Mouse (Mus musculus) limb, embryonic 11.5 days (tissue): ENCODE measurements around the gene Tmem115. TPM values are rescaled to one million over a fixed set of nuclear protein-coding genes. Genes with fewer than 3 reads are reported as not detected.

Source experiments
- ATAC-seq: fragments of 200-750 bp; cut with Nextera tagmentation; 2 replicates; pipeline ENCODE4 v1.8.0; 2017; ENCODE audit warnings: low read depth; ENCODE audit not compliant: insufficient number of reproducible peaks, low FRiP score, low TSS enrichment
- DNase-seq: peaks from one replicate; pipeline ENCODE4 v3.0.0-alpha.2; 2015; ENCODE audit warnings: low spot score
- H3K27ac ChIP-seq: fragments of 300-500 bp; sonication (generic); replicated peaks from 2 replicates; pipeline ENCODE4 v1.5.1; 2014; ENCODE audit warnings: low read depth, mild to moderate bottlenecking, low read length
- H3K27me3 ChIP-seq: fragments of 300-500 bp; sonication (generic); 2 replicates; pipeline ENCODE4 v1.6.1; 2014; ENCODE audit warnings: mild to moderate bottlenecking, low read length, mixed read lengths; ENCODE audit not compliant: control insufficient read depth, insufficient read depth
- H3K36me3 ChIP-seq: fragments of 300-500 bp; sonication (generic); 2 replicates; pipeline ENCODE4 v1.6.1; 2014; ENCODE audit warnings: mild to moderate bottlenecking, low read length, moderate library complexity, mixed read lengths; ENCODE audit not compliant: control insufficient read depth, insufficient read depth
- H3K4me1 ChIP-seq: fragments of 300-500 bp; sonication (generic); 2 replicates; pipeline ENCODE4 v1.6.1; 2014; ENCODE audit warnings: low read length, mixed read lengths; ENCODE audit not compliant: control insufficient read depth, insufficient read depth
- H3K4me2 ChIP-seq: fragments of 300-500 bp; sonication (generic); 2 replicates; pipeline ENCODE4 v1.6.1; 2014; ENCODE audit warnings: low read depth, mild to moderate bottlenecking, moderate library complexity; ENCODE audit not compliant: severe bottlenecking
- H3K4me3 ChIP-seq: fragments of 300-500 bp; sonication (generic); 2 replicates; pipeline ENCODE4 v1.5.1; 2014; ENCODE audit warnings: low read depth, low read length
- H3K9ac ChIP-seq: fragments of 300-500 bp; sonication (generic); 2 replicates; pipeline ENCODE4 v1.6.1; 2014; ENCODE audit warnings: mild to moderate bottlenecking, low read length
- H3K9me3 ChIP-seq: fragments of 300-500 bp; sonication (generic); 2 replicates; pipeline ENCODE4 v1.6.1; 2016; ENCODE audit warnings: low read length; ENCODE audit not compliant: control insufficient read depth
- WGBS: fragments of 180-500 bp; shearing (Covaris S2); extraction: QIAGEN DNeasy Blood & Tissue Kit; methylation state at CpG from one replicate; pipeline ENCODE4 v1.1.7; 2014; 5-methylcytosine and 5-hydroxymethylcytosine counted together
- polyA plus RNA-seq: library from polyadenylated mRNA; unstranded; fragments of >200 nt; fragmentation: Nextera tagmentation; extraction: Ambion mirVana; gene quantifications from 2 replicates; pipeline ENCODE4 v1.2.1, GENCODE M21; 2014

The Tmem115 gene
- polyA plus RNA-seq, 1 experiment from 2014 or later: 42.8 TPM

DNA sequence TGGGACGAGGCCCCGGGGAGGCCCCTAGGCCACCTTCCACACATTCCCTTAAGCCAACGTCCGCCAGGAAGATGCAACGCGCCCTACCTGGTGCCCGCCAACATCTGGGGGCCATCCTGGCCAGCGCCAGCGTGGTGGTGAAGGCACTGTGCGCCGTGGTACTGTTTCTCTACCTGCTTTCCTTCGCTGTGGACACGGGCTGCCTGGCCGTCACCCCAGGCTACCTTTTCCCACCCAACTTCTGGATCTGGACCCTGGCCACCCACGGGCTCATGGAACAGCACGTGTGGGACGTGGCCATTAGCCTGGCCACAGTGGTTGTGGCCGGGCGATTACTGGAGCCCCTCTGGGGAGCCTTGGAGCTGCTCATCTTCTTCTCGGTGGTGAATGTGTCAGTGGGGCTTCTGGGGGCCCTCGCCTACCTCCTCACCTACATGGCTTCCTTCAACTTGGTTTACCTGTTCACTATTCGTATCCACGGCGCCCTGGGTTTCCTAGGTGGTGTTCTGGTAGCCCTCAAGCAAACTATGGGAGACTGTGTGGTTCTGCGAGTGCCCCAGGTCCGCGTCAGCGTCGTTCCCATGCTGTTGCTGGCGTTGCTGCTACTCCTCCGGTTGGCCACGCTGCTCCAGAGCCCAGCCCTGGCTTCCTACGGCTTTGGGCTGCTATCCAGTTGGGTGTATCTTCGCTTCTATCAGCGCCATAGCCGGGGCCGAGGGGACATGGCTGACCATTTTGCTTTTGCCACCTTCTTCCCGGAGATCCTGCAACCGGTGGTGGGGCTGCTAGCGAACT, 860 bp downstream of the Tmem115 start:
- peak overlapping the region; percentile 74 for H3K4me3 ChIP-seq
- H3K4me1 ChIP-seq: peaks cover 20% of the 10 kb centered on the region
- peak overlapping the region; percentile 97 for H3K4me2 ChIP-seq
- peak overlapping the region; percentile 73 for H3K9ac ChIP-seq
- H3K27ac ChIP-seq: no peak overlapping the region
- no peaks in the 10 kb centered on the region for H3K9me3 ChIP-seq
- peaks cover 18% of the 10 kb centered on the region for H3K36me3 ChIP-seq
- ATAC-seq (0 out of 2 replicates have a peak, but pooled peaks have one; percentile 8), DNase-seq (peak; percentile 37)
- H3K27me3 ChIP-seq: peaks cover 3% of the 10 kb centered on the region; the same call in 1 of the 2 replicates
- under 1% methylated on average over 40 of the region's 40 CpGs for WGBS

DNA sequence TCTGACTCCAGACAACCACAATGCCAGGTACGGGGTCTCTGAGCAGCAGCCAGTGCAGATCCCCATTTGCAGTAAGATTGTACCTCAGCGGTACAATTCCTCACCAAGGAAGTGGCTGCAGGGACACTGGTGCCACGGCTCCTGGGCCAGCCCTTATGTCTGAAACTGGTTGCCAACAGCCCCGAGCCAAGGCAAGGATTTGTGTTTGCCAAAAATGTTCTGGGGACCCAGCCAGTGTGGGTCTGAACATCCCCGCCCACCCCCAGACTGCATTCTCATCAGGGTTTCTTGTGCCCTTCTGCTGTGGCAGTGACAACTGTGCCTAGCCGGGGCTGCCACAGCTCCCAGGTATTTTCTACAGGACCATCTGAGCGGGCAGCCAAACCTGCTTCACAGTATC, 4.5 kb downstream of the Tmem115 start:
- H3K4me3 ChIP-seq: no peak overlapping the region
- no peak for ATAC-seq
- no peaks in the 10 kb centered on the region for H3K27me3 ChIP-seq
- H3K4me1 ChIP-seq: peaks cover 32% of the 10 kb centered on the region
- peaks cover 22% of the 10 kb centered on the region for H3K36me3 ChIP-seq
- 96% methylated on average over 7 of the region's 7 CpGs for WGBS
- H3K9me3 ChIP-seq: no peaks in the 10 kb centered on the region
- no peak overlapping the region for H3K4me2 ChIP-seq
- no peak overlapping the region for H3K9ac ChIP-seq
- no peak overlapping the region for H3K27ac ChIP-seq
- no peak for DNase-seq

DNA sequence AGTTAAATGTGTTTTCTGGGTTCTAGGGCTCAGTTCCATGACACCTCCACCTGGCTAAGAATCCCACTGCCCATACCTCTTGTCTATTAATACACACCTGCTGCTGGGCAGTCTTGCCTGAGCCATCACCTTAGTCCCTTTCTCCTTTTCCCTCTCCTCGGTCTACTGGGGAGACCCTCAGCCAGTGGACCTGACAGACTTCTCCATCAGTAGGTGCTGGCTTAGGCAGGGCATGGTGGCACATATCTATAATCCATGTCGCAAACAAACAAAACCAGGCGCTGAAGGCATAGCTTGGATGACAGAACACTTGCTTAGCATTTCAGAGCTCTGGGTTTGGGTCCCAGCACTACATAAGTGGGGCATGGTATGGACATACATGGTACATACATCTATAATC, 5.0 kb downstream of the Tmem115 start:
- no peak for ATAC-seq
- Histone ChIP-seq H3K27me3 (no peaks in the 10 kb centered on the region), H3K27ac (no peak overlapping the region), H3K4me3 (no peak overlapping the region), H3K9me3 (no peaks in the 10 kb centered on the region), H3K36me3 (peaks cover 22% of the 10 kb centered on the region), H3K4me2 (no peak overlapping the region; the same call in 1 of the 2 replicates), H3K9ac (no peak overlapping the region), H3K4me1 (peaks cover 32% of the 10 kb centered on the region)
- WGBS: 88% methylated on average over 3 of the region's 3 CpGs
- no peak for DNase-seq

DNA sequence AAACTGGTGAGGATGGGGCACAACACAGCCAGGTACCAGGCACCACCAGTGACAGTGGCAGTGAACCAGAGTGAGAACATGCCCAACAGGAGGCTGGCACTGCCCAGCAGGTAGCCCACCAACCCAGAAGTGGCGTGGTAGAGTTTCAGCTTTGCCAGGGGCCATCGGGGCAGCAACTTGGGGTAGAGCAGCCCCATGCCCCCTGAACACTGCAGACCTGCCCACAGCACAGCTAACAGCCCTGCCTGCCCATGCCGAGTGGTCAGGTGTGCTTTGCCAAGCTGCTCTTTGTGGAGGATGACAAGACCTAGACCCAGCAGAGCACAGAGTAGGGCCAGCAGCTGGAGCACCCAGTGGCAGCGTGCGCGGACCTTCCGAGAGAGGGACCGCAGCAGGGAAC, 6.2 kb downstream of the Tmem115 start:
- DNase-seq: no peak
- H3K27me3 ChIP-seq: no peaks in the 10 kb centered on the region
- H3K9ac ChIP-seq: no peak overlapping the region
- peaks cover 26% of the 10 kb centered on the region for H3K36me3 ChIP-seq
- H3K4me3 ChIP-seq: no peak overlapping the region
- H3K4me1 ChIP-seq: peaks cover 32% of the 10 kb centered on the region
- 89% methylated on average over 8 of the region's 8 CpGs for WGBS
- ATAC-seq: no peak
- H3K27ac ChIP-seq: no peak overlapping the region
- H3K4me2 ChIP-seq: no peak overlapping the region
- H3K9me3 ChIP-seq: no peaks in the 10 kb centered on the region

- 76% methylated on average over 4 of the region's 4 CpGs for WGBS
- Histone ChIP-seq H3K9me3 (no peaks in the 10 kb centered on the region), H3K4me2 (no peak overlapping the region), H3K27ac (no peak overlapping the region), H3K27me3 (no peaks in the 10 kb centered on the region), H3K4me1 (peaks cover 29% of the 10 kb centered on the region), H3K4me3 (no peak overlapping the region), H3K36me3 (peaks cover 26% of the 10 kb centered on the region), H3K9ac (no peak overlapping the region)
- DNase-seq (no peak), ATAC-seq (no peak)
These were observed 6.7 kb downstream of the Tmem115 start for GRCm38 (mm10) chr9:107540420-107540819.

DNA sequence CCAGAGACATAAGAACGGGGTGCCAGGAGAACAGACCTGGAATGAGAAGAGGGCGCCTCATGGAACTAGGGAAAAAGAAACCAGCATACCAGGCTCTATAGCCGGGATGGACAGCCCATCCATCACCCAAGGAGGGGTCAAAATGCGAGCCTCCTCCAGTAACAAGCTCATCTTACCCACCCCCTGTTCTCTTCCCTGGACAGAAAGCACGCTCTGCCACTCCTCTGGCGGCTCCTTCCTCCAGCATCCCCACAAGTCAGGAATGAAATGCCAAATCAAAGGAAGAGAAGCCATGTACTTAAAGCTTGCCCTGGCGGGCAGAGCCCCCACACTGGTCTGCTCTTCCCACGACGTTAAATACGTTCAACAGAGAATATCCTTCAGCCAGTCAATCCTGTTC, 7.3 kb downstream of the Tmem115 start:
- no peak for ATAC-seq
- H3K9ac ChIP-seq: peak overlapping the region; percentile 7; the same call in 1 of the 2 replicates
- peaks cover 26% of the 10 kb centered on the region for H3K36me3 ChIP-seq
- 31% methylated on average over 10 of the region's 10 CpGs for WGBS
- H3K27me3 ChIP-seq: no peaks in the 10 kb centered on the region
- no peak for DNase-seq
- H3K4me1 ChIP-seq: peaks cover 23% of the 10 kb centered on the region
- peak overlapping the region; percentile 53 for H3K4me3 ChIP-seq
- no peak overlapping the region for H3K27ac ChIP-seq
- H3K9me3 ChIP-seq: no peaks in the 10 kb centered on the region
- H3K4me2 ChIP-seq: peak overlapping the region; percentile 94

DNA sequence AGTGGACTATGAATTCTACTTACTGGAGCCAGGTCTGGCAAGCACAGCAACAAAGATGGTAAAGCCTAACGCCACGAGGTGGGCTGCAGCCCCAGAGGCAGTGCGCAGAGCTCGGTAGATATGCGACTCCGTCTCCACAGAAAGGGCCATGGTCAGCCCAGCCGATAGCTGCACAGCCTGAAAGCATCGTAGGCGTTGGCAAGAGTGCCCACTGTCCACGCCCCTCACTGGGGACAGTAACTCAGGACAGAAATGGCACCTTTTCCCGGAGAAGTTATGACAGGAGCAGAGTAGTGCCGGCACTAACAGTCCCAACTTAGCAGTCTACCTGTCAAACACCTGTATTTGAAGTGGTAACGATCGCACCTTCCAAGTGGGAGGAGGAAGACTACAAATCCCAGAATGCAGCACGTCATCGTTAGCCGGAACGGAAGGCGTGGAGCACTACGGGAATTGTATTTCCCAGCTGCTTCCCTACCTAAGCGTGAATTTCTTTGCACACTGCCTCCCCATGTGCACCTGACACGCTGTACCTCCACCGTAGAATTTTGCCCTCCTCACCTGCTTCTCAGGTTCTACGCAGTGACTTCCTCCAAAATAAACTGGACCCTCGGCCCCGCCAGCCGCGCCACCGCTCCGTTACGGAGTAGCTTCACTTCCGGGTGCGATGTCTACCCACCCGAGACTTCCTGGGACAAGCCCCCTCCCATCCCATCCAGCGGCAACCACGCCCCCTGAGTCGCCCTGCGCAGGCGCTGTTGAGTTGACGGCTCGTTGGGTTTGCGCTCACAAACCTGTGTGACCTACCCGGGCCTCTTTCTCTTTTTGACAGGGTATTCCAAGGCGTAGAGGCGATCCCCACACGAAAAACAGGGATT, 8.0 kb downstream of the Tmem115 start, which contains the start of the genes Cyb561d2 and Nprl2:
Cyb561d2 (minus strand) TSS at position 720 of the 878 bp plus-strand sequence.
Nprl2 (plus strand) TSS at position 753 of the 878 bp plus-strand sequence.
- H3K4me2 ChIP-seq: peak within 1 kb of the TSS; percentile 94
- no peak within 1 kb of the TSS for H3K27ac ChIP-seq
- H3K36me3 ChIP-seq: peaks cover 26% of the 10 kb centered on the region
- H3K4me3 ChIP-seq: peak within 1 kb of the TSS; percentile 53
- H3K27me3 ChIP-seq: no peaks in the 10 kb centered on the region
- peak within 1 kb of the TSS; percentile 64 for H3K9ac ChIP-seq
- no peaks in the 10 kb centered on the region for H3K9me3 ChIP-seq
- H3K4me1 ChIP-seq: peaks cover 23% of the 10 kb centered on the region
- peak; percentile 80 for ATAC-seq
- under 1% methylated on average over 46 of the region's 46 CpGs for WGBS
- DNase-seq: peak; percentile 96

DNA sequence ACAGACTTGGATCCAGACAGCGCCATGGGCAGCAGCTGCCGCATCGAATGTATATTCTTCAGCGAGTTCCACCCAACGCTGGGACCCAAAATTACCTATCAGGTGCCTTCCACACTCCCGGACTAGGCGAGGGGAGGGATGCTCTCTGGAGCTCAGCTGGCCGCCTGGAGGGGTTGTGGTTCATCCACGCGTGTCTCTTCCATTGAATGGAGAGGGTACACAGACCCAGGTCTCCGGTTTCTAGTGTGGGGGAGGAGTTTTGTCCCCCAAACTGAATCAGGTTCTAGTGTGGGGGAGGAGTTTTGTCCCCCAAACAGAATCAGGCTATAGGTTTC, 8.6 kb downstream of the Tmem115 start:
- H3K36me3 ChIP-seq: peaks cover 26% of the 10 kb centered on the region
- H3K4me2 ChIP-seq: peak overlapping the region; percentile 94
- H3K9ac ChIP-seq: peak overlapping the region; percentile 64
- 1% methylated on average over 11 of the region's 11 CpGs for whole genome bisulfite sequencing
- H3K27me3 ChIP-seq: no peaks in the 10 kb centered on the region
- DNase-seq: no peak
- no peak overlapping the region for H3K27ac ChIP-seq
- H3K4me3 ChIP-seq: peak overlapping the region; percentile 53
- H3K4me1 ChIP-seq: peaks cover 23% of the 10 kb centered on the region
- no peak for ATAC-seq
- H3K9me3 ChIP-seq: no peaks in the 10 kb centered on the region
